Mouse (Mus musculus) kidney, adult 2 months (tissue): ENCODE measurements at regions not wholly inside any gene's neighbourhood (a gene's known extent, or its start where the extent isn't known, plus 50 kb on each side); places are given as distances from the start of the nearest gene placed in this dataset.

ENCODE experiments used
- CTCF ChIP-seq: fragments of 200-500 bp; conservative IDR thresholded peaks from 2 replicates; pipeline ENCODE4 v1.5.1; 2011; ENCODE audit warnings: low read depth, mild to moderate bottlenecking, control low read depth, low read length, moderate library complexity, mixed read lengths; ENCODE audit not compliant: insufficient read depth, insufficient read length
- POLR2A ChIP-seq: fragments of 200-500 bp; IDR thresholded peaks from one replicate; pipeline ENCODE4 v1.6.1; 2011; ENCODE audit warnings: low read depth, low read length, control low read depth

GRCm38 (mm10) chr7:66544352-66545053 is 117.2 kb upstream of the Aldh1a3 start:
- TF ChIP-seq POLR2A (no peak), CTCF (no peak)
